Mouse (Mus musculus) gastrocnemius, postnatal 25 days (tissue): ENCODE data around the gene Osbpl5. TPM values are rescaled to one million over a fixed set of nuclear protein-coding genes. Genes with fewer than 3 reads are reported as not detected.

Experiments used
- DNase-seq: peaks from one replicate; pipeline ENCODE4 v3.0.0; 2022
- total RNA-seq, 2 experiments: library from RNA; stranded (reverse); gene quantifications; 1 replicate in 1 of 2; 2 replicates in 1 of 2; pipeline ENCODE4 v1.2.3; 2021

Osbpl5 gene
- total RNA-seq, 2 experiments from 2014 or later: 18.7 to 19.0 TPM

DNA sequence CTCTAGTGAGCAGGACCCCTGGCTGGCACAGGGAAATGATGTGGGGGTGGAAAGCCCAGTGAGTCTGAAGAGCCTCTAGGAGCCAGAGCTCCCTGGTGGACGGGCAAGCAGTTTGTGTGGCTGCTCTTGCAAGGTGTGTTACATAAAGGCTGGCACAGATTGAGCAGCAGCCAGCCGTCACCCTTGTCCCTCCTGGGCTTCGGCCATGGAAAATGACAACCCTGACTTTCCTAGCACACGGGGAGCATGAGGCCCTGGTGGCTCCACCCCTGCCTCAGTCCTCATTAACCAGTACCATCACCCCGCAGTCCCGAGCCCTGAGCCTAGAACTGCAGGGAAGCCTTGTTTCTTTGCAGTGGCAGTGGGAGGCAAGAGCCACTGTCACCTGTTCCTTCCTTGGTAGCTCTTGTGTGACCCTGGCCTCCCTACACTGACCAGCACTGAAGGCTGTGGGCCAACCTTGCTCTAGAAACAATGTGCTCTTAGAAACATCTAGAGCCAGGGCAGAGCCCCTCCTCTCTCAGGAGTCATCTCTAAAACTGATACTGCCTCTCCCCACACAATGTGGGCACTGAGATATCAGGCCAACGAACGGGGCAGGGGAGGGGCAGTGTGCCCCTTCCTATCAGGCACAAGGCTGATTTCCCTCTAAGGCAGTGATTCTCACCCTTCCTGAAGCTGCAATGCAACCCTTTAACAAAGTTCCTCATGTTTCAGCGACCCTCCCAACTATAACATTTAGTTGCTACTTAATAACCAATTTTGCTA is 1.2 kb downstream of the Osbpl5 start:
- DNase-seq: no peak

DNA sequence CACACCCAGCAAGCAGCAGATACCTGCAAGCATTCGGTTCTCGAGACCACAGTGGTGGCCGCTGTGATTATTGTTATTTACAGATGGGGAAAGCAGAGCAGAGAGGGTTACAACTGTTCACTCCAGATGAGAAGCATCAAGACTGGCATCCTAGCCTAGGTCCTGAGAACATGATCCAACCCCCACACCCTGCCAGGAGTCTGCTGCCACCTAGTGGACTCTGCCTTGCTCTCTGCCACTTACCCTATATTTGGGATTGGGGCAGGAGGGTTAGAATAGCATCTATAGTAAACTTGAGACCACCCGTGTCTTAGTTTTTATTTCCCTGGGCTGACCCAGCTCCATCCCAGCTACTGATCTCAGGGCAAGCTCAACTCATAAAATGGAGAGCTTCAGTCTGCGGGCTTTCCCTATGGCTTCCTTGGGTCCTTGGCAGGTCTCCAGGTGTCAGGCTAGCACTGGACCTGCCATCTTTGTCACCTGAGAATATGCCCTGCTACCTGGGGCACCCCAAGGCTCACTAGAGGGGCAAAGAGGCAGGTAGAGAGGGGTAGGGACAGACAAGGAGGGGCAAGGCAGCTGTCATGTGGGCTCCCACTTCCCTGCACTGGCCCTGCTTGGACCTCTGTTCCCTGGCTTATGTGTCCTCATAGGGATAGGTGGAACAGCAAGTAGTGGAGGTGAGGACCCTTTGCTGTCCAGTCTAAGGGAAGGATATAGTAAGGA is 2.6 kb downstream of the Osbpl5 start:
- no peak for DNase-seq

DNA sequence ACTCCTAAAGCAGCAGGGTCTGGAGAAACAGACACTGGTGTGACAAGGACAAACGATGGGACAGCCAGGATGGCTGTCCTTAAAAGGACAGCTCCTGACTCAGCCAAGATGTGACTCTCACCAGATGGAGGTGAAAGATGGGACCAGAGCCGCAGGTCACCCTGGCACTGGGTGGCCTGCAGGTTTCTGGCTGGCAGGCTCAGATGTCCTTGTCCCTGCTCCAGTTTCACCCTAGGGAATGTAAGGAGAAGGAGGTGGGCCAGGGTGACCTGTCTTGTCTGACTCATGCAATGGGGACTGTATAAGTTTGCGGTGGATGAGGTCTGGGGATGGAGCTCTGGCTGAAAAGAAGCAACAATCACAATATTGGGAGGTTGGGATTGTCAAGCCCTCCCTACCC is 4.2 kb downstream of the Osbpl5 start:
- no peak for DNase-seq

DNA sequence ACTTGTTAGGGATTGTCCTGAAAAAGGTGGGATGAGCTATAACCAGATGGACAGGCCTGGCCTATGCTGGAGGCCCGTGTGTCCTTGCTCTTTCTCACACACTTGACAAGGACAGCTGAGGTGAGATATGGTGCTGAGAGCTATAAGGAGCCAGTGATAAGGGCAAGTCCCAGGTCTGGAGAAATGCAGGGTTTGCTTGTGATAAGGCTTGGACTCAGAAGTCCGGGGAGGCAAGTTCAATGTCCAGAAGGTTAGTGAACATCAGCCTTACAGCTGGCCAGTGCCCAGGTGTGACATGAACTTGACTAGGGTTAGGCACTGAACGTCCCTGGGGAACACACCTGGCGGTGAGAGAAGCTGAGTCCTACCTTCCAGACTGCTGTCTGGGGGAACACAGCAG is 4.7 kb downstream of the Osbpl5 start:
- DNase-seq: no peak

DNA sequence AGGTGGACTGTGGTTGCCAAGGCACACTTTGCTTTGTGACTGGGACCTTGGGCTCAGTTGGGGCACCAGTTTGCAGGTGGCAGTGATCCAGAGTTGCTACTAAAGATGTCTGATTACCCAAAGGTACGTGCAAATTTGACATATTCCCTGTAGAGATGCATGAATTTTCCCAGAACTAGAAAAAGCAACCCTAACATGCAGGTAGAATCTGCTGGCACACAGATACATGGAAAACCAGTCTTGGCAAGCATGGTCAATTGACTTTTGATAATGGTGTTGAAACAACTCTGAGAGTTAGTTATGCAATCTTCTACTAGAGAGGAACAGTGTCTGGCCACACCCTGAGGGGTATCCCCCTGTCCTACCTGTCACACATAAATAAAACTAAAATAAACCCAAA is 5.4 kb downstream of the Osbpl5 start:
- no peak for DNase-seq

DNA sequence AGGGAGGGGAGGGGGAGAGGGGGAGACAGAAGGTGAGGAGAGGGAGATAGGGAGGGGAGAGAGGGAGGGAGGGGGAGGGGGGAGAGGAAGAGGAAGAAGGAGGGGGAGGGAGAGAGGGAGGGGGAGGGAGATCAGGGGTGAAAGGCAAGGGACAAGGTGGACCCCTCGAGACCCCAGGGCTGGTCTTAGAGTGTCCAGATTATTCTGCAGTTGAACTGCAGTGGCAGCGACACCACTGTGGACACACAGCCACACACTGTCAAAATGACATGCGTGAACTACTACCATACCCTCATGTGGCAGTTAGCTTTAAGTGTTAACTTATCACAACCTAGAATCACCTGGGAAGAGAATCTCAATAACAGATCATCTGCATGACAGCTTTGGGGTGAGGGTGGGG is 7.7 kb downstream of the Osbpl5 start:
- DNase-seq: no peak

DNA sequence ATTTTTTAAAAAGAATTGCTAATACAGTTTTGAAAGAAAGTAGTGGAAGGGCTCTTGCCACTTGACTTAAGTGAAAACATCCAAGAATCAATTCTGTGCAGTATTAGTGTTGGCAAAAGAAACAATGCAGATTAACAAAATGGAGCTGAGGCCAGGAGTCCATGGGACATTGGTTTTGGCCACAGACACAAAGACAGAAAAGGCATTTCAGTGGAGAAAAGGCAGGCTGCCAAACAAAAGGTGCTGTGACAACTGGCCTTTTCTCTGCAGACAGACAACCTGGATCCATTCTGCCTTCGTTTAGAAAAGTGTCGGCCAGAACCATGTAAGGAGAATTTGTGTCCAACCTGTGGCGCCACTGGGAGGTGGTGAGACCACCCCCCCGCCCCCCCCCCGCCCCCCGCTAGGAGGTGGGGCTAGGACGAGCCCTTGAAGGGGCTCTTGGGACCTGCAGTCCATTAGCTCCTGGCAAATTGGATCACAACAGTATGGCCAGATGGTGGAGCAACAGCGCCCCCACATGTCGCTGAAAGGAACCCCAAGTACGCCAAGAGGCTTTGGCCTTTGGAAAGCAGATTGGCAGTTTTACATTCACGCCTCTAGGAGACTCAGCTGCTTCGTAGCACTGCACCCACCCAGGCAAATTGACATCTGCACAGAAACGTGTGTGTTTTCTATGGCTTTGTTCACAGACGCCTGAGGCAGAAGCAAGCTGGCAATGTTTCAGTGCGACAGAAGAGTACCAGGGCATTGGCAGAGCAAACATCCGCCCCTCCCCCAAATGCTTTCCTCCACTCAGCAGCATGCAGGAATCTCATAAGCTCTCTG is 8.5 kb downstream of the Osbpl5 start:
- DNase-seq: peak; percentile 78

DNA sequence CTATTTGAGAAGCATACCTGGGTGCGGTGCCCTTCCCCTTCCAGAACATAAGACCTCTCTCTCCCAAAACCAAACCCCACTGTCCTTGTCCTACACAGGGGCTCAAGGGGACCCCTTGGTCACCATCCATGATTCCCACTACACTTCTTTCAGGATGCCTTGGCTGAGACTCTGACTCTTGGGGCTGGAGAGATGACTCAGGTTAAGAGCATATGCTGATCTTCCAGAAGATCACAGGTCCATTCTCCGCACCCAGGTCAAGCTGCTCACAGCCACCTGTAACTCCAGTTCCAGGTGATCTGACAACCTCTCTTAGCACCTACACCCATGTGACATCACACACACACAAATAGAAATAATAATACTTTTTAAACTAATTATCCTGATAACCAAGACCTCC is 16.1 kb downstream of the Osbpl5 start:
- DNase-seq: no peak

DNA sequence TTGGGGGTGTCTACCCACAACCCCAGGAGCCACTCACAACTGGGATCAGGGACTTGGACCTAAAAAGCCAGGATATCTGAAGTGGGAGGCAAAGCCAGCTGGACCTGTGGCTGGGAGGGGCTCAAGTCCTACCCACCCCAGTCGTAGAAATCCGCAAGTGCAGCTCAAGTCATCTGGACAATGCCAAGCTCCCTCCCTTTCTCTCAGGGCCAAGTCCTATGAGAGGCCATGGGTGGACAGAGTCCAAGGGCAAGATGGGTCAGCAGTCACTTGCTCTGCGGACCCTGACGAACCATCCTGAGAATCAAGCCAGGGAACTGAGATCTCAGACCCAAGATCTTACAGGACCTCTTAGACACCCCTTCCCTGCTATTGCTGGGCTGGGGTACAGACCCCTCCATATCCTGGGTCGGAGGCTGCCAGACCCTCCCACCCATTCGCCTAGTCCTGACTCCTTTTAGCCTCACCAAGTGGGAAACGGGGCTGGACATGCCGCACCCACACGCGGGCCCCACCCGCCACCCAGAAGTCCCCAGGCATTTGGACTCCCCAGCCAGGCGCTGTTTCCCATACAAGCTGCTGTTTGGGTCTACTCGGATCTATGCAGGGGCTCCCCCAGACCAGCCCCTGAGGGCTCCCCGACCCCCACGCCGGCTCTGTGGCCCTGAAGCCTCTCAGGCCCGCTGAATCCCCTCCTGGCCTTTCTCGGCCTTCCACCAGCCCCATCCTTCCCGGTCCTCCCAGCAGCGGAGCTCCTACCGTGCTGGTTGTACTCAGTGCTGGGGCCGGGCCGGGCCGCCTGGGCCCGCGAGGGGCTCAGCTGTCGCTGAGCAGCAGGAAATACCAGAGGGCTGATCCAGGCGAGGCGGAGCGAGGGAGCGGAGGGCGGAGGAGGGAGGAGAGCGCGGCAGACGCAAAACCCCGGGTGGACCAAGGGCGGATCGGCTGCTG is 17.0 kb downstream of the Osbpl5 start:
- DNase-seq: peak; percentile 87

DNA sequence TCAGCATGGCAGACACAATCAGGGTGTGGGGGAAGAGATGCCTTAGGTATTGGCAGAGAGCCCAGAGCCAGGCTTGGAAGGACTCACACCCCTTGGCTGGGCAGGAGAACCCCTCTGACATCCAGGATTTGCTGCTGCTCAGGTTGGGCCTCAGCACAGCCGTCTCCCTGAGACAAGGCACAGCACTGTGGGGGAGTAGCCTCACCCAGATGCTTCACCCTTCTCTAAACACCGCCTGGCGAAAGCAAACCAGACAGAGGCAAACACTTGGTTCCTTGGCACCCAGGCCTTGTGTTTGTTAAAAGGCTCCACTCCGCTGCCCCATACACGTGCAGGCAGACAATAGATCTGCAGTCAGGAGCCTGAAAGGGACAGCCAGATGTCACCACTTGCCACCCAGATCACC is 18.2 kb downstream of the Osbpl5 start:
- no peak for DNase-seq

DNA sequence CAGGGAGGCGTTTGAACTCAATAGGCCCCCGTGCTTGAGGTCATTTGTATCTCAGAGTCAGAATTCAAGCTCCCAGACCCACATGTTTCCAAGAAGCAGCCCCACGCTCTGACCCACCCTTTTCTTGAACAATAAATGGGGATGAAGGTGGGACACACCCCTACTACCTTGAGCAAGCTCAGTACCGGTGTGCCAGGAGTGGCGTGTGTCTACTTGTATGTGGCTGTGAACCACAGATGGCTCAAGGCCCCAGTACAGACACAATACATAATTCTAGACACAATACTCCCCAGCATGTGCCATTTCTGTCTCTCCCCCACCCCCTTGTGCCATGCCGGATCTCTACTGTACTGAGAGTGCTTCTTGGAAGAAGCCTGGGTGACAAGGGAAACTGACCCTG is 18.6 kb downstream of the Osbpl5 start:
- no peak for DNase-seq

DNA sequence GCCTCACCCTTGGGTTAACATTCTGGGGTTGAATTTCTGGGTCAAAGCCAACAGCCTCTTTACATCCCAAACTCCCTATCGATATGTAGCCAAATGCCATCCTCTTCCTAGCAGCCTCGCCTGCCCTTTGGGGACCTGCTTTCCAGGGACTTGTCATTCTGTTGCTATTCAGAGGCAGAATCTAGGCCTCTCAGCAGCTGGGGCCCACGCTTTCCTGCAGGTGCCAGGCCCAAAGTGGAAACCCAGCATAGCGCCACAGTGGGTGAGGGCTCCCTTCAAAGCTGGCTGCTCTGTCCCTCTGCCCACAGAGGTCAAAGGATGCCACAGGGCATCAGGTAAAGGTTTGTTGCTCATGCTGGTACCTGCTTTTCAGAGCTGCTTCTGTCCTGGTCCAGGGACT is 23.0 kb downstream of the Osbpl5 start:
- no peak for DNase-seq

DNA sequence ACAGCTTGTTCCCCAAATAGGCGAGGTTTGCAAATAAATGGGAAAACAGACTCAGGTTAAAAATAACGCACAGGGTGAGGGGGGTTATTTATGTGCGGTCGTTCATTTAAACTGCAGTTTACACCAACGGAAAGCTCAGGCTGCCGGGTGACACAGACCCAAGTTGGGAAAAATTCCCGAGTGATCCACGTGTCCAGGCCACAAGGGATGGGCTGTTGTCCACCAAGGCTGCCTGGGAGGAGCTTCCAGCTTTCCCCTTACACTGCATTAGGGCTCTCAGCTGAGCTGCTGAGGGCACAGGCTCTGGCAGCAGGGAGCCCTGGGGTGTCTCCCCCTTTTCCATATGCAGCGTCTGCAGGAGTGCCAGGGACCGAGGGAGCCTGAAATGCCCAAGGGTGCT is 26.9 kb downstream of the Osbpl5 start:
- DNase-seq: peak; percentile 53

DNA sequence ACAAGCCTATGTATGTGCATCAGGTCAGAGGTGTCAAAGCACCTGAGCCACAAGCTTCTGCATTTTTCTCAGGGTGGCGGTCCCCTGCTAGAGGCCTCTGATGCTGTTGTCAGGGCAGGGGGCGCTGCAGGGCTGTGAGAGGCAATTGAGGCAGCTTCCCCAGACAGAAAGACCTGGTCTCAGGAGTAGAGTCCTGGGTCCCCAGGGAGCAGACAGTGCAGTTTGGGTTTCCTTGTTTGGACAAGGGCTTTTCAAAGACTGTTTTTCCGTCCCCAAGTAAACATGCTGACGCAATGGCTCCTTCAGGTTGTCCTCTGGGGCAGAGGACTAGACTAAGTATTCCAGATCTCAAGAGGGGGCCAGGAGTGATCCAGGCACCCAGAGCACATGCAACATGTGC is 30.4 kb downstream of the Osbpl5 start:
- no peak for DNase-seq

DNA sequence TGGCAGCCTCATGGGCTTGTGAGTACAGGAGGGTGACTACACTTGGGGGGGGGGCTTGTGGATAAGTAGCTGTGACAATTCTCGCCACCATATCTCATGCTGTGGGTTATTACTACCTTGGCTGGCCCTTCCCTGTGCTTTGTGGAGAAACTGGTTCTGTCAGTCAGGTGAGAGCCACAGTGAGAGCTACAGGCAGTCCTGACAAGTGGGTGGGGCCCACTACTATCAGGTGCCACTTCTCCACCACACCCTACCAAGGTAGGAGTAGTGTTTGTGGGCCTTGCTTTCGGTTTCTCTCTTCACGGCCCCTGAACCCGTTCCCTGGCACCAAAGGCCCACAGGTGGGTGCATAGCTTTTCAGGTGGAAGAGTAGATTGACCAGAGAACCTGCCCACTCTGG is 32.9 kb downstream of the Osbpl5 start:
- DNase-seq: no peak

DNA sequence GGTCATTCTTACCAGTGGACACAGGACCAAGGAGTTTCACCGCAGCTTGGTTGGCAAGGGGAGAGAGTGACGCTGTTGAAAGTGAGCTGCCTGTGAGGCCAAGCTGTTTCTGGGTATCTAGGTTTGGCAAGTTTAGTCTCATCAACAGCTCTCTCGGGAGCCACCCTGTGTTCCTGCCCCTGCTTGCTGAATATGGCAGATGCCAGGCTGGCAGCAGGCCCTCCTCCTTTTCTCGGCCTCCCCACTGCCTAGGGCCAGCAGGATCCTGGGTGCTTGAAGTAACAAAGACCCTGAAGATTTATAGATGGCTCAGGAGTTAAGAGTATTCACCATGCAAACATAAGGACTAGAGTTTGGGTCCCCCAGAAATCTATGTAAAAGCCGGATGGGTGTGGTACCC is 34.1 kb downstream of the Osbpl5 start:
- DNase-seq: peak; percentile 42

DNA sequence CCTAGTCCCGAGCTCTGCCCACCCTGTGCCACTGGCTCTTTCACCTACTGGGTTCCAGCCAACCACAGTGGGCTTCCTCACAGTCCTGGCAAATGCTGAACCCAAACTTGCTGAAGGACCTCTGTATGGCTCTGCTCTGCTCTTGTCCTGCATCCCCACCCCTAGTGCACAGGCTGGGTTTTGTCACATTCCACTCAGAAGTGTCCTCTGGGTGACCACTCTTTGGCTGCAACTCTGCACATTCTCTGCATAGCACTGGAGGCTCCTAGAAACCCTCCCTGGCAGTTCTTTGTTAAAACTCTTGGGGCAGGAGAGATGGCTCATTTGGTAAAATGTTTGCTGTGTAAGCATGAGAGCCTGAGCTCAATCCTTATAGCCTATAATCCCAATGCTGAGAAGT is 39.0 kb downstream of the Osbpl5 start:
- DNase-seq: no peak

DNA sequence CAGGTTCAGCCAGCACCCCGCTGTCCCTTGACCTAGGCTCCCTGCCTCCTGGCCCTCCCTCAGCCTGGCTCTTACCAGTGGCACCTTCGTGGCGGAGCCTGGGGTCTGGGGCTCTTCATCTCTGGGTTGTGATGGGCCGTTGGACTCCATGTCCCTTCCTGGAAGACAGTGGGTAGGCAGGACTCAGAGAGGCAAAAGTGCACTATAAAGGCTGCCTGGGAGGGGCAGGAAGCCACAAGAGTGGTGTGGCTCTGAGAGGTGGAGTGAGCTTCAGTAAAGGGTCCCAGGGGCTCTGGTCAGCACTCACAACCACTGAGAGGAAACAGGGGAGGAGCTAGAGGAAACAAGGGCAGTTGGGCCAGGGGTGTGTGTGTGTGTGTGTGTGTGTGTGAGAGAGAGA is 43.4 kb downstream of the Osbpl5 start:
- DNase-seq: no peak

DNA sequence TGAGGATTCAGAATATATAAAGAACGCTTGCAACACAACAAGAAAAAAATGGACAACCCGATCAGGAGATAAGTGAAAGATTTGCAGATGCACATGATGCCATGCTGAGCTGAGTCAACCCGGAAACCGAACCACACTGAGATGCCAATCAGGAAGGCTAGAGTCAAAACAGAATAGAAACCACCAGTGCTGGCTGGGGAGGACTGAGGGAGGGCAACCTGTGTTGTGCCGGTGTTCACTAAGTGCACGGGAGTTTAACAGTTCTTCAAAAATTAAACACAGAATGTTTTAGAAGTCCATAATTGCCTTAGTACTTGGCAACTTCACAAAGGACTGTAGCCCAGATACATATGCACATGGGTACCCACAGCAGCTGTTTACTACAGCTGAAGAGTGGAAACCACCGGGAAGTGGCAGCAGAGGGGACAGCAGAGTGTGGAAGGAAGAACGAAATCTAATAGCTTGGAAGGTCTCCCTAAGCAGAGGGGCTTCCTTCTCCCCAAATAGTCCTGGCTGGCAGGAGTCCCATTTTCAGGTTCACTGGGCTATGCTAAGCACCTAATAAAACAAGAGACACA is 43.9 kb downstream of the Osbpl5 start:
- DNase-seq: no peak

DNA sequence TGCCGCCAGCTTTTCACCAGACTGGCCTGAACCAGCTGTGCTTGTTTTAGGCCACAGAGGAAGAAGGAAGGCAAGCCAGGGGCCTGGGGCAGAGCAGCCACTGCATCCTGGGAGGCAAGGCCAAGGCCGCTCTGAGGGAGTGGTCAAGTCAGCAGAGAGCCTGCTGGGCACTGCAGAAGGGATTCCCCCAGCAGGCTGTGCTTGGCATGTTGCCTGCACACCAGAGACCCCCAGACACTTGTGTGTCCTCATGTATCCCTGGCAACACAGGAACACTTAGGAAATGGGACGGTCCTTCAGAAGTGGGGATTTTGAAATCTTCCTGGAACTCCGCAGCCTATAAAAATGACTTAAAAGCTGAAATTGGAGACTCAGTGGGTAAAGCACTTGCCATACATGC is 44.8 kb downstream of the Osbpl5 start:
- no peak for DNase-seq

DNA sequence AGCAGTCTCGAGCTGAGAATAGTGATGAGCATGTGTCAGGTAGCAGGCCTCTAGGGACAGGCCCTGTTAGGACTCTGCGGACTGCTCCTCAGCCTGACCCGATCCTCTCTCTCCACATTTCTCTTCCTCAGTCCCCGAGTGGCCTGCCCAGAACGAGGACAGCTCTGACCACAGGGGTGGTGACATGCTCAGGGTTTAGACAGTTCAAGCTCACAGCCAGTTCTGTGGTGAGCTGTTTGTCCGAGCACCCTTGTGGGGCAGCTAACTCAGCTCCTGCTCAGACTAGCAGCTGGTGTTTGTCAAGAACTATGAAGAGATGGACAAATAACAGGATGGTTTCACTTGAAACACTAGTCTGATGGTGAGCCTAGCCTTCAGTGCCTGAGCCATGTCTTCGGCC is 45.4 kb downstream of the Osbpl5 start:
- DNase-seq: no peak

DNA sequence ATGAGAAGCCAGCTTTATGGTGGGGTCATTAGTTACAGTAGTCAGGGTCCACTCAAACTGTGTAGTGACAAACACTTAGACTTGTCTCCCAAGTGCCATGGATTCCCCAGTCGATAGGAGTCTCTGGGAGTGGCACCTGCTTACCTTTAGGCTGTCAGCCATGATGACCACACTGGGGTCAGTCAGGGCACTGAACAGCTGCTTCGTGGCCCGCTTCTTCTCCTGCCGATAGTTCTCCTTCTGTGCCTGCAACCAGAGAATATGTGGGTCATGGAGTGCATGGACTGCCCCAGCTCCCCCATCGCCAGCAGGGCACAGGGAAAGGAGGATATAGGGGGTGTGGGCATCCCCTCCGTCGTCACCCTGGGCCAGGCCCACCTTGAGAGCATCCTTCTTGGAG is 47.4 kb downstream of the Osbpl5 start:
- no peak for DNase-seq
